Mouse (Mus musculus) B cell, adult 2 months (primary cell): ENCODE results near the gene Usp34.
"Not testable (repeated sequence)": the region's sequence is repeated elsewhere in the genome, so short reads cannot be mapped to it uniquely, and the experiment has no call there.

ENCODE experiments used
- DNase-seq, 2 experiments: peaks; one replicate each; pipeline ENCODE4 v3.0.0; 2022

The Usp34 gene

DNA sequence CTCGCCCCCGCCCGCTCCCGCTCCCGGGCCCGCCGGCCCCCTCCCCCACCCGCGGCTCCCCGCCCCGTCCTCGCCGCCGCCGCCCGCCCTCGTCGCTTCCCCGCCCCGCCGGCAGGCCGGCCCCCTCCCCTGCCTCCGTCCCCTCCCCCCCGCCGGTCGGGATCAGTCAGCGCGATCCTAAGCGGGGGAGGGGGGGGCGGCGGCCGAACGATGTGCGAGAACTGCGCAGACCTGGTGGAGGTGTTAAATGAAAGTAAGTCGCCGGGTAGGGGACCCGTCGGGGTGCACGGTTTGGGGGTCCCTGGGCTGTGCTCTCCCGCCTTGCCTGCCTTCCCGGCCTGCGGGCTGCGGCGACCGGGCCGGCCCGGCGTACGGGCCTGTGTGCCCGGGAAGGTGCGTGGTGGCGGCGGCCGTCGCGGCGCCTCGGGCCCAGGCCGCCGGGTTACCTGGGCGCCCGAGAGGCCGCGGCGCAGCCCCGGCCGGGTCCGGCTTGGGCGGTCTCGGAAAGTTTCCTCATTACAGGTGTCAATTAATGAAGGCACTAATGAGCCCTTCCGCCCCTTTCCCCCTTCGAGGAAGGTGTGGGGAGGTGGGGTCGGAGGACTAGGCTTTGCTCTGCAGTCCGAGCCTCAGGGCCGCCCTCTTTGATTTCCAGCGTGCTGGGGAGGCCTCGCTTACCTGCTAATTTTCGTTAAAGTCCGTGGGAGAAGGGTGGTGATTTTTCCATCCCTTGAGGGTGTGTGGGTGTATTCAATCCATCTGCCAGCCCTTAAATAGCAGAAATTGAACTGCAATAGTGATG lies at the start of gene Usp34:
Gene Usp34 (plus strand): TSS at position 132 of the 802 bp plus-strand sequence.
- peak; percentile 56 to 65 for DNase-seq

DNA sequence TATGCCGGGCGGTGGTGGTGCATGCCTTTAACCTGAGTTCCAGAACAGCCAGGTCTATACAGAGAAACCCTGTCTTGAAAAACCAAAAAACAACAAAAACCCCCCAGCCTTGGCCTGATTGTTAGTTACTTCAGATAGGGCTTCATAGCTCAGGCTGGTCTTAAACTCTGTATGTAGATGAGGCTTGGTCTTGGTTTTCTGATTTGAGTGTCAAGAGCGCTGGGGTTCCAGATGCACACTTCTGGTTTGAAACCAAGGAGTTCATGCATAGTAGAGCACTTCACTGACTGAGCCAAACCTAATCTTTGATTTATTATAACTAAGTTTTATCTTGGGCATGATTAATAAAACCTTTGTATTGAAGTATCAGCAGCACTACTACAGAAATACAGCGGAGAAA lies 47.6 kb upstream of the Usp34 start:
- no peak for DNase-seq

DNA sequence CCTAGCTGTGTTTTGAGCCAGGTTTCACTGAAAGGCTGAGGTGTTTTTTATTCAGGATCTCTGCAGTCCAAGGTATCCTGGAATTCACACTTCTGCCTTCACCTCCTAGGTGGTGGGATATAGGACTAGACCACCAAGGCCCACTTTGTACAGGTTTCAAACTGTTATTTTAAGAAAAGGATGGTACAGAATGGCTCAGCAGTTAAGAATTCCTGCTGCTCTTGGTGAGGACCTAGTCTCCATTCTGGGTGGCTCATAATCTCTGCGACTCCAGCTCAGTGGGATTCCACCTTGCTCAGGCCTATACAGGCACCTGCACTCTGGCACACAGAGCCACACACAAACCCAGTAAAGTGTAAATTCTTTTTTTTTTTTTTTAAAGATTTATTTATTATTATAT lies 47.2 kb upstream of the Usp34 start:
- no peak for DNase-seq

DNA sequence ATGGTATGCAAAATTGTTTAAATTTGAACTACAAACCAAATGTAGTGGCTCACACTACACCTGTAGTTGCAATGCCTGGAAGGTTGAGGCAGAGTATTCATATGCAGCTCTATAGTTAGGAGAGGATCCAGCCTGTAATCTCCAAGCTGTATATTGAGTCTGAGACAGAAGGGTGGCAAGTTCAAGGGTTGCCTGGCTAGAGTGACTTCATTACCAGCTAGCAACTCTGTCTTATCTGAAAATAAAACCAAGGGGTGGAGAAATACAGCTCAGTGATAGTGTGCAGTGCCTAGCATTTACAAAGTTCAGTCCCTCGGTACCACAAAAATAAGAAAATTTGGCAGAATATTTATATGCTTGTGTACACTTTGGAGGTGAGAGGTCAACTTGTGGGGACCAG lies 46.5 kb upstream of the Usp34 start:
- no peak for DNase-seq

DNA sequence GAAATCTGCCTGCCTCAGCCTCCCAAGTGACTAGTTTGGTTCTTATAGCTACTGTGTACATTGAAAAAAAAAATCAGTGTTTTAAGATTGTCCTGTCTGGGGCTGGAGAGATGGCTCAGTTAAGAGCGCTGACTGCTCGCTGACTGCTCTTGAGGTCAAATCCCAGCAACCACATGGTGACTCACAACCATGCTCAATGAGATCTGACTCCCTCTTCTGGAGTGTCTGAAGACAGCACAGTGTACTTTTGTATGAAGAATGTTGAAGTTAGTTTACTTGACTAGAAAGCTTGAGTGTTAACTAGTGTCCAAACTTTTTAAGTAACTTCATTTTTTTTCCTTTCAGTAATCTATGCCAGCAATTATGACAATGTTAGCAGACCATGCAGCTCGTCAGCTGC lies 45.2 kb upstream of the Usp34 start:
- DNase-seq: peak; percentile 27 to 37

DNA sequence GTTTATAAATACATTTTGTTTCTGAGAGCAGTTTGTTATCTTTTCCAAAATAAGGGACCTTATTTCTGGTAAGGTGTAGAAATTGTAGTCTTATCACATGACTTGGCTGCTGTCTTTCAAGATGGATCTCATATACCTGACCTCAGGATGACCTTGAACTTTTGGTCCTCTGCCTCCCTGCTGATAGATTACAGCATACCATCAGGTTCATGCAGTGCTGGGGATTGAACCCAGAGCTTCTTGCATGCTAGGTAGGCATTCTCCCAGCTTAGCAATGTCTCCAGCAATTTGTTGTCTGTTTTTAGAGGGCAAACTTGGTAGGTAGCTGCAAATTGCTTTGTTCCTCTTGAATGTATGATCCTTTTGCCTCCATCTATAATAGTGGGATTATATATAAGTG lies 41.7 kb upstream of the Usp34 start:
- no peak for DNase-seq

DNA sequence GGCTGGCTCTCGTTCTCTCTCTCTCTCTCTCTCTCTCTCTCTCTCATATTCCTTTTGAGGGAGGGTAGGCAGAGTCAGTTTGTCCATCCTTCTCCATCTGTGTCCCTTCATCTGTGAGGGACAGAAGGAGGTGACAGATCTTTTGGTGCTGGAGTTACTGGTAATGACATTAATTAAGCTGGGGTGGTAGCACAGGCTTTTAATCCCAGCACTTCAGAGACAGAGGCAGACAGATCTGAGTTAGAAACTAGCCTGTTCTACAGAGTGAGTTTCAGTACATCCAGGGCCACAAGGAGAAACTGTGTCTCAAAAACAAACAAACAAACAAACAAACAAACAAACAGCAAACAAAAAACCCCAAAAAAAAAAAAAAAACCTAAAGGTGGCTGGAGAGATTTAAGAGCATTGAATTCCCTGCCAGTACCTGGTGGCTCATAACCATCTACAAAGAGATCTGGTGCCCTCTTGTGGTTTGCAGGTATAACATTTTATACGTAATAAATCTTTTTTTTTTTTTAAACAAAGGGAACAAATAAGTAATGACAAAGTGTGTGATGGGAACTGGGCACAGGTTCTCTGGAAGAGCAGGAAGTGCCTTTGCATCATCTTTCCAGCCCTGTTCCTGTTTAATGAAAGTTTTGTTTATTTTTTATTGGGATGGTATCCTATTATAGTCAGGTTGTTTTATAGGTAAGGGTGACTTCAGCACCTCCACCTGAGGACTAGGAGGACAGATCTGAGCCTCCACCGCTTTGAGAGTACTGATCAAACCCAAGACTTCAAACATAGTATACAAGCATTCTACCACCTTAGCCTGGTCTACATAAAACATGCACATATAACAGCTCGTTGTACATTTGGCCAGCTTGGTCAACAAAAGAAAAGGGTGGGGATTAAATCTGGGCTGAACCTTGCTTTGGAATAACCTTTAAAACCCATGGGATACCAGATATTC lies 34.6 kb upstream of the Usp34 start:
- DNase-seq: peak; percentile 57 to 63

DNA sequence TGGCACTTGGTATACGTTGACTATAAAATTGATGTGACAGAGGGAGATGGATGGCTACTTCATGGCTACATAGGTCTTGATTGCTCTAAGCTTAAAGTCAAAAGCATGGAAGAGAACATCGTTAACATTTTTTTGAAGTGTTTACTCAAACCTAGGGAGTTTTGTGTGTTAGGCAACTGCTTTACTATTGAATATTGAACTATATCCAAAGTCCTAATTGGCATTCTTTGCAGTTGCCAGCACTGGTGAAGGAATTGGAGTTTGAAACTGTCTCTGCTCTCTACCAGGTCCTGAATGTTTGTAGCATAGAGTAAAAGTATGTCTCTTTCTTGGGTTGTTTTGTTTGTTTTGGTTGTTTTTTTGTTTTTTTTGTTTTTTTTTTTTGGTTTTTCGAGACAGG lies 30.9 kb upstream of the Usp34 start:
- no peak for DNase-seq

DNA sequence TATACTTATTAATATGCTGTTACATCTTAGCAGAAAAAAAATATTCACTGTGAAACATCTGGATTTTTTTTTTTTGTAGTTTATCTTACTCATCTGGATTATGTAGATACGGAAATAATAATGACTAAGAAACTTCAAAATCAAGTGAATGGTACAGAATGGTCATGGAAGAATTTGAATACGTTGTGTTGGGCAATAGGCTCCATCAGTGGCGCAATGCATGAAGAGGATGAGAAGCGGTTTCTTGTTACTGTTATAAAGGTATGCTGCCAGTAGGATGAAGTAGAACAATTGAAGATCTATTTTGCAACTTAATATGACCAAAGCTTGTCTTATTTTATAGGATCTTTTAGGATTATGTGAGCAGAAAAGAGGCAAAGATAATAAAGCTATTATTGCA lies 22.2 kb upstream of the Usp34 start:
- DNase-seq: no peak

DNA sequence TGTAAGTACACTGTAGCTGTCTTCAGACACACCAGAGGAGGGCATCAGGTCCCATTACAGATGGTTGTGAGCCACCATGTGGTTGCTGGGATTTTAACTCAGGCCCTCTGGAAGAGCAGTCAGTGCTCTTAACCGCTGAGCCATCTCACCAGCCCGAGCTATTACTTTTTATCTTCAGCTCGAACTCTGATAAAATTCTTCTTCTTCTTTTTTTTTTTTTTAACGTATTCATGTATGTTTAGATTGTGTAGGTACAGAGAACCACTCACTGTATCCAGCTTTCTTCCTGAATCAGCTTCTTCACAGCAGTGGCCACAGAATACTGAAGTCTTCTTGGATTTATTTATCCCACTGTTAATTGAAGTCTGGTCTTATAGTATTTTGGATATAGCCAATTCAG lies 17.8 kb upstream of the Usp34 start:
- not testable (repeated sequence) for DNase-seq

DNA sequence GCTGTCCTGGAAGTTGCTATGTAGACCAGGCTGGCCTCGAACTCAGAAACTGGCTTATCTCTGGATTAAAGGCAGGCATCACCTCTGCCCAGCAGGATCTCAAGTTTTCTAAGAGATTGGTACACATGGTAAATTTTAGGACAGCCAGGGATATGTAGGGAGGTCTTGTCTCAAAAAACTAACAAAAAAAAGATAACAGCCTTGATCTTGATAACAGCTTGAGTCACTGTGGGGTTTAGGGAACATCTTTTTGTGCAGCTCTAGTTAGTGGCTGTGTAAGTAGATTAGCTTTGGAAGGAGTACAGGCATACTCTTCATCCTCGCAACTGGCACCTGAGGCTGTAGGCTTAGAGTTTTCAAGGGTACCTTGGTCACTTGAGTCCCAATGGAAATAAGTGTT lies 9.3 kb upstream of the Usp34 start:
- no peak for DNase-seq

DNA sequence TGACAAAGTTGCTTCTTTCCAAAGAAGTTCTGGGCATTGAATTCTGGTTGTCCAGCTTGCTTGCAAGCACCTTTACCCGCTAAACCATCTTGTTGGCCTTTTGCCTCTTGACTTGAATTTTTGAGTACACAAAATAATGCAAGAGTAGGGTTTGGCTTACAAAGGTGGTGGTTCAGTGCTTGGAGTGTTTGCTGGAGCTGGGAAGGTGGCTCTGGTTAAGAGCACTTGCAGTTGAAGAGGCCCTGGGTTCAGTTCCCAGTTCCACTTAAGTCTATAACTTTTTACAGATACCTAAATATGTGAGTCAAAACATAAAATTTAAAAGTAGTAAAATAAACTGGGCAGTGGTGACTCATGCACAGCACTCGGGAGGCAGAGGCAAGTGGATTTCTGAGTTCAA lies 8.4 kb upstream of the Usp34 start:
- no peak for DNase-seq

DNA sequence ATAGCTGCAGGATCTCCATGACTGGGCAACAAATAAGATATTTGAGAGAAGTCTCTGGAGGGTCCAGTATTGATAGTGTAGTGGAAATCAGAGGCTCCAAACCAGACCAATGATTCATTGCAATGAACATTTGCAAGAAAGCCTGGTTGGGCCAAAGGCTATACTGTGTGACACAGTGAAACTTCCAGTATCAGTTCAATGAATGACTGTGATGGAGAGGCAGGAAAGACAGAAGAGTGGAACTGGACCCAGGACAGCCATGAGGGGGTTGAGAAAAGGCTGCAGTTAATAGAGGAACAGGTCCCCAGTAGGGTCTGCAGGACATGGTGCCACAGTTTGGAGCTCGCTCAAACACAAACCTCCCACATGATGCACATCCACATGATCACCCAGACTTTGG lies 6.8 kb upstream of the Usp34 start:
- DNase-seq: no peak

DNA sequence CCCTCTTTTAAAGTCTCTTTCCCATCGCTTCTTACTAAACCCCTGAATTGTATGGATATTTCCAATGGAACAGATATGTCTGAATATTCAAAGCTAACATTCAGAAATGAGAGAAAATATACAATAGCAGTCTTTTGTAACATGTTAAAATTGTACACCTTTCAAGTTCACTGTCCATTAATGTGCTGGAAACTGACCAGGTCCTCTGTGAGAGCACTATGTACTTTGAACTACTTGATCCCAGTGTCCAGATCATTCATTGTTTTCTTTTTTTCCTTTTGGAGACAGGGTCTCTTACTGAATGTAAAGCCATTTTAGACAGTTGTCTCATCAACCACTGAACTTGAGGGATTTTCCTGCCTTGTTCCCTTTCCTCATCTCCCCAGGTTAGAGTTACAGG lies 3.6 kb upstream of the Usp34 start:
- no peak for DNase-seq

DNA sequence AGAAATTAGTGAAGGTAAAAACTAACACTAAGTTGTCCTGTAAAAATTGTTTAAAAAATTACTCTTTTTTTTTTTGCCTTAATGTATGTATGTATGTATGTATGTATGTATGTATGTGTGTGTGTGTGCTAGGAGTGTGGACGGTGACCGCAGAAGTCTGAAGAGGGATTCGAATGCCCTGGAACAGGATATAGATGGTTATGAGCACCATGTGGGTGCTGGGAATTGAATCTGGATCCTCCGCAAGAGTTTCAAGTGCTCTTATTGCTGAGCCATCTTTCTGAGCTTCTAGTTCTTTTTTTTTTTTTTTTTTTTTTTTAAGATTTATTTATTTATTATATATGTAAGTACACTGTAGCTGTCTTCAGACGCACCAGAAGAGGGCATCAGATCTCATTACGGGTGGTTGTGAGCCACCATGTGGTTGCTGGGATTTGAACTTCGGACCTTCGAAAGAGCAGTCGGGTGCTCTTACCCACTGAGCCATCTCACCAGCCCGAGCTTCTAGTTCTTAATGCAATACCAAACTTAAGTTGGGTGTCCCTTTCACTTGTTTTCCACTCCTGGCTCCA lies 1.5 kb upstream of the Usp34 start:
- not testable (repeated sequence) for DNase-seq

DNA sequence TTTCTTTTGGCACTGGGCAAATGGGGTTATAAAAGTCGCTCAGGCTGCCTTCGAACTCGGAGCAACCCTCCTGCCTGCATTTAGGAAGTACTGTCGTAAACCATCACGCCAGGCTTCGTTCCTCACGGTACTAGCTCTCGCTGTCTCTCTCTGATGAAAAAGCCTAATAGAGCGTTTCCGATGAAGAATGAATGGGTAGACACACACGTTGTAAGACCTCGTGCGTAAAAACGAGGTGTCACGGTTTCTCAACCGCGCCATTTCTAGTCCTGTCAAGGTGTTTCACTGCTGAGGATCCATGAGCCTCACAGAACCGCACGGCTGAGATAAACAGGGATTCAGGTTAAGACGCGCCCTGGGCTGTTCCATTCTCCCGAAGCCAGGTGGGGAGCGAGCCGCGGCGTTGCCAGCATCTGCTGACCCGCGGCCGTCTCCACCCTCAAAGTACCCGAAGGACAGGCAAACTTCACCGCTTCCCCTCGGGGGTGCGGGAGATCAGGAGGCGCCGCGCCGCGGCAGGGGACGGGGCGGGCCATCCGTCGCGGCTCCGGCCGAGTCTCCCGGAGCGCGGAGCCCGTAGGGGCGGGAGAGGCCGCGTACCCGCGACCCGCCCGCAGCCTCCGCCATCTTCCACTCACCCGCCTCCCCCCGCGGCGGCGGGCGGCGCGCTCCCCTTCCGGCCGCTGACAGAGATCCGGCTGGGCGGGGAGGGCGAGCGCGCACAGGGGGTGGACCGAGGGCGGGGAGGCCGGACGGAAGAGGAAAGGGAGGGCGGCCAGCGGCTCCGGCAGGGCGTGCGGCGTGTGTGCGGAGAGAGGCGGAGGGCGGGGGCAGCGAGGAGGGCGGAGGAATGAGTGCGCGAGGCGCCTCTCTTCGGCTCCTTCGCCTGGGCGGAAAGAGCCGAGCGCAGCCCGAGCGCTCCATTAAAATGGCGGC lies 754 bp upstream of the Usp34 start:
- DNase-seq: peak; percentile 96

DNA sequence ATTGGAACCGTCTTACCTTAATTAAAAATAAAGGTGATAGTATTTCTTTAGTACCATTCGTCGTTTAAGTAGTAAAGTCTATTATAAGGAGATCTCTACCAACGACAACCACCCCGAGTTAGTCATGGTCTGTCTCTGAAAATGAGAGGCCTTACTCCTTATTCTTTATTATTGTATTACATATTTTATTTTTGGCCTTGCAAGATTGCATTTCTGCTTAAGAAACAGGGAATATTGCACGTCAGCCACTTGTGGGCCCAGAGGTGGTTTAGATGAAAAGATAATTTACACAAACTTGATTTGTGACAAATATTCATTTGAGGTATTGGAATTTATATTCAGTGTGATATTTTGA lies 848 bp downstream of the Usp34 start:
- no peak for DNase-seq

DNA sequence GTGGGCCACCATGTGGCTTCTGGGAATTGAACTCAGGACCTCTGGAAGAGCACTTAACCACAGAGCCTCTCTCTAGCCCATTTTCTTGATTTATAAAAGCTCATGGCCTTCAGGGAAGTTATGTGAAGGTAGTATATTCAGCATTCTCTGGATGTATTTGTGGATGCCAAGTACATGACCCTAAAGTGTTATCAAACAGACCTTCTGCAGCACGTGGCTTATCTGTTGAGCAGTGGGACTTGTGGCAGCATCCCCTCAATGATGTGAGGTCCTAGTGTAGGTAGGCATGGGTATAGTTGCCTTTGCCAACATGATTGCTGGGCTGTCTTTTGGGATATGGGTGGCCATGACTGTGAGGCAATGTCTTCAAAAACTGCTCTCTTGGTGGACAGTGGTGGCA lies 6.8 kb downstream of the Usp34 start:
- no peak for DNase-seq

DNA sequence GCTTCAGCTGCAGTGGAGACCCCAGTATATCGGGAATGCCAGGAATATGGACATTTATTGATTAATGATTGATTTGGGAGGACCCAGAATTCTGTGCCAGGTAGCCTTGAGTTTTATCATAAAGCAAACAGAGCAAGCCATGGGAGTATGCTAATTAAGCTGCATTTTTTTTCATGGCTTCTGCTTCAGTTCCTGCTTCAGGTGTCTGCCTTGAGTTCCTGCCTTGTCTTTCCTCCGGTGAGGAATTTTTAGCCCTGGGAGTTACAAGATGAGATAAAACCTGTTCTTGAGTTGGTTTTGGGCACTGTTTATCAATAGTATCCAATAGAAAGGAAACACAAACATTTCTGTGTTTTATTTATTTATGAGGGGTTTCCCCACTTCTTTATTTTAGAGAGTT lies 22.7 kb downstream of the Usp34 start:
- DNase-seq: no peak

DNA sequence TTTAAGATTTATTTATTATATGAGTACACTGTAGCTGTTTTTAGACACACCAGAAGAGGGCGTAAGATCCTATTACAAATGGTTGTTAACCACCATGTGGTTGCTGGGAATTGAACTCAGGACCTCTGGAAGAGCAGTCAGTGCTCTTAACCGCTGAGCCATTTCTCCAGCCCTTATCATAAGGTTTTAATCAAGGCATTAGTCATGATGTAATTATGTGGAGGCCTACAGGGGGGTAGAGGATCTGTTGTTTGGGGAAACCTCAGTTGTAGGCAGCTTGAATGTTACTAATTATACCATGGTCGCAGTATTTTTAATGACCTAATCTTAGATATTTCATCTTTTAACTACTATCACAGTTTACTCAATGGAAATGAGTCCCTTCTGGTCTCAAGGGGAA lies 25.4 kb downstream of the Usp34 start:
- no peak for DNase-seq

DNA sequence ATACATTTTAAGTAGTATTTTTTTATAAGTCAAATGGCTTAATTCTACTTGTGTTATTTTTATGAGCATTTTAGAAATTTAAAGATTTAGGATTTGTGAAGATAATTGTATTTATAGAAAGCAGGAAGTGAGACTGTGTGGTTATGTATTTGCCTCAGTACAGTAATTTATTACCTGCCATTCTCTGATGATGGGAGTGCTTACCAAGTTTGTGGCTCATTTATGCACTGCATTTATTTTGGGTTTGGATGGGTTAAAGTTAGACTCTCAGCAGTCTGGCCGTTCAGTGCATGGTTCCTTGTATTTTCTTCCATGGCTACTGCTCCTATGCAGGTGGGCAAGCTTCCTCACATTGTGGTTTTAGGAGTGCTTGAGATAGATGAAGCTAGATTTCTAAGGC lies 28.5 kb downstream of the Usp34 start:
- no peak for DNase-seq

DNA sequence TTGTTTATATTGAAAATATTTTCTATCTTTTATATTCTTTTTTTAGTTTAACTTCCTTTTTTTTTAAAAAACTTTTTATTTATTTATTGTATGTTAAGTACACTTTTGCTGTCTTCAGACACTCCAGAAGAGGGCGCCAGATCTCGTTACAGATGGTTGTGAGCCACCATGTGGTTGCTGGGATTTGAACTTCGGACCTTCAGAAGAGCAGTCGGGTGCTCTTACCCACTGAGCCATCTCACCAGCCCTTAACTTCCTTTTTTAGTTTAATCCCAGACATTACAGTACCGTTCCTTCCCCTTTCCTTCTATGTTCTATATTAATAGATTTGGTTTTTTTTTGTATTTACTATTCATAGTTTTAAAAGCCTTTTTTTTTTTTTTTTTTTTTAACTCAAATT lies 50.5 kb downstream of the Usp34 start:
- DNase-seq: peak; percentile 8 to 20
